Mouse (Mus musculus) CH12.LX (cell line): ENCODE measurements around the gene Il34. TPM values are rescaled to one million over a fixed set of nuclear protein-coding genes. Genes with fewer than 3 reads are reported as not detected.

Experiments used
- DNase-seq: peaks from one replicate; pipeline ENCODE4 v3.0.0-alpha.2; 2013; ENCODE audit errors: extremely low read depth
- H3K27ac ChIP-seq: 2 replicates; pipeline ENCODE4 v1.5.1; 2012; ENCODE audit warnings: low read depth, mild to moderate bottlenecking, control low read depth, moderate library complexity; ENCODE audit not compliant: insufficient read depth
- H3K27me3 ChIP-seq: replicated peaks from 2 replicates; pipeline ENCODE3; 2012; ENCODE audit warnings: inconsistent platforms
- H3K36me3 ChIP-seq, 2 experiments: replicated peaks in 1 of 2; 2 replicates each; pipeline versions ENCODE3 to v1.6.1; 2012; ENCODE audit warnings: inconsistent platforms in 1 of 2, low read length in 1 of 2, mild to moderate bottlenecking in 1 of 2, mixed read lengths in 1 of 2, moderate library complexity in 1 of 2; ENCODE audit not compliant: control insufficient read depth in 1 of 2, insufficient read depth in 1 of 2
- H3K4me1 ChIP-seq, 2 experiments: 2 replicates each; pipeline ENCODE4 v1.6.1; 2012; ENCODE audit warnings: inconsistent platforms in 1 of 2, moderate library complexity in 1 of 2; ENCODE audit not compliant: insufficient read depth in 2 of 2, control insufficient read depth in 1 of 2
- H3K4me2 ChIP-seq: 2 replicates; pipeline ENCODE4 v1.6.1; 2012; ENCODE audit warnings: low read depth, mild to moderate bottlenecking, control low read depth; ENCODE audit not compliant: poor library complexity, insufficient read depth, severe bottlenecking
- H3K4me3 ChIP-seq, 3 experiments: fragments of 150-350 bp in 1 of 3; sonication (generic) in 1 of 3; replicated peaks in 1 of 3; 2 replicates each; pipeline versions ENCODE3 to v1.5.1; 2011 to 2012; ENCODE audit warnings: low read depth in 2 of 3, low read length in 2 of 3, mild to moderate bottlenecking in 2 of 3, moderate library complexity in 2 of 3, control low read depth in 1 of 3, improper control_type of control experiment in 1 of 3, inconsistent platforms in 1 of 3, mixed read lengths in 1 of 3; ENCODE audit not compliant: poor library complexity in 1 of 3
- H3K79me2 ChIP-seq: replicated peaks from 2 replicates; pipeline ENCODE4 v1.6.1; 2012; ENCODE audit warnings: mild to moderate bottlenecking, moderate library complexity; ENCODE audit not compliant: control insufficient read depth, poor library complexity, insufficient read depth, severe bottlenecking; ENCODE audit errors: extremely low read depth
- H3K9ac ChIP-seq: 2 replicates; pipeline ENCODE4 v1.6.1; 2012; ENCODE audit warnings: low read depth, mild to moderate bottlenecking, control low read depth, moderate library complexity; ENCODE audit not compliant: insufficient read depth
- H3K9me3 ChIP-seq: replicated peaks from 2 replicates; pipeline ENCODE3; 2012; ENCODE audit warnings: low read length, inconsistent platforms, mixed read lengths
- EP300 ChIP-seq: IDR thresholded peaks from 2 replicates; pipeline ENCODE4 v1.6.1; 2011; ENCODE audit warnings: low read length, improper control_type of control experiment
- GABPA ChIP-seq: IDR thresholded peaks from 2 replicates; pipeline ENCODE4 v1.6.1; 2012; ENCODE audit warnings: low read depth, low read length, improper control_type of control experiment, inconsistent platforms; ENCODE audit not compliant: insufficient replicate concordance
- IRF4 ChIP-seq: IDR thresholded peaks from 2 replicates; pipeline ENCODE4 v1.6.1; 2014; ENCODE audit warnings: low read depth, mild to moderate bottlenecking, inconsistent platforms, low read length, improper control_type of control experiment
- JUND ChIP-seq: conservative IDR thresholded peaks from 2 replicates; pipeline ENCODE4 v1.6.1; 2011; ENCODE audit warnings: low read depth, low read length, improper control_type of control experiment
- KAT2A ChIP-seq: IDR thresholded peaks from 2 replicates; pipeline ENCODE4 v1.6.1; 2012; ENCODE audit warnings: low read length, improper control_type of control experiment, inconsistent platforms; ENCODE audit not compliant: insufficient replicate concordance
- MAFK ChIP-seq: IDR thresholded peaks from 2 replicates; pipeline ENCODE4 v1.6.1; 2011; ENCODE audit warnings: low read length, improper control_type of control experiment; ENCODE audit not compliant: insufficient replicate concordance
- MEF2A ChIP-seq: IDR thresholded peaks from 2 replicates; pipeline ENCODE4 v1.6.1; 2014; ENCODE audit warnings: low read depth, mild to moderate bottlenecking, inconsistent platforms, low read length, improper control_type of control experiment, borderline replicate concordance
- MYC ChIP-seq: IDR thresholded peaks from 2 replicates; pipeline ENCODE4 v1.6.1; 2011; ENCODE audit warnings: low read depth, mild to moderate bottlenecking, improper control_type of control experiment, low read length
- POLR2AphosphoS2 ChIP-seq: IDR thresholded peaks from 2 replicates; pipeline ENCODE4 v1.6.1; 2011; ENCODE audit warnings: low read depth, low read length, improper control_type of control experiment
- RAD21 ChIP-seq: IDR thresholded peaks from 2 replicates; pipeline ENCODE4 v1.6.1; 2011; ENCODE audit warnings: low read depth, mild to moderate bottlenecking, low read length, improper control_type of control experiment, moderate library complexity
- TBP ChIP-seq: conservative IDR thresholded peaks from 2 replicates; pipeline ENCODE4 v1.6.1; 2011; ENCODE audit warnings: low read depth, low read length, improper control_type of control experiment
- TCF12 ChIP-seq: IDR thresholded peaks from 2 replicates; pipeline ENCODE4 v1.6.1; 2014; ENCODE audit warnings: low read depth, mild to moderate bottlenecking, inconsistent platforms, low read length, improper control_type of control experiment
- ZKSCAN1 ChIP-seq: IDR thresholded peaks from 2 replicates; pipeline ENCODE4 v1.6.1; 2012; ENCODE audit warnings: low read depth, inconsistent platforms, low read length, improper control_type of control experiment, borderline replicate concordance
- ZMIZ1 ChIP-seq: IDR thresholded peaks from 2 replicates; pipeline ENCODE4 v1.6.1; 2012; ENCODE audit warnings: low read depth, mild to moderate bottlenecking, inconsistent platforms, low read length, improper control_type of control experiment
- ZNF384 ChIP-seq: IDR thresholded peaks from 2 replicates; pipeline ENCODE4 v1.6.1; 2012; ENCODE audit warnings: low read depth, low read length, improper control_type of control experiment, inconsistent platforms
- dilution Hi-C: fragments of 300-500 bp; cut with MboI; formaldehyde crosslinking; loops from 2 replicates; pipeline ENCODE4 v1.14.3; 2020; ENCODE audit warnings: low sequenced_read_pairs; ENCODE audit not compliant: extremely low pct_unique_long_range_greater_than_20kb, extremely low pct_ligation_motif_present
- in situ Hi-C: fragments of 300-500 bp; cut with MboI; formaldehyde crosslinking; loops from 3 replicates; pipeline ENCODE4 v1.14.3; 2019; ENCODE audit warnings: low sequenced_read_pairs, low pct_ligation_motif_present, low pct_unique_long_range_greater_than_20kb, mixed read lengths
- polyA plus RNA-seq: library from polyadenylated mRNA; unstranded; fragments of >175 nt; gene quantifications from 2 replicates; pipeline ENCODE4 v1.2.1, GENCODE M21; 2012; ENCODE audit warnings: low read depth; ENCODE audit not compliant: insufficient read length
- total RNA-seq, 2 experiments: library from RNA; depleted of rRNA; stranded (reverse); fragments of 300-350 nt in 1 of 2; fragments of >200 nt in 1 of 2; gene quantifications; 2 replicates each; pipeline ENCODE4 v1.2.3; 2012 to 2014

Il34 gene
- total and polyA plus RNA-seq, 3 experiments: 0.21 TPM; not detected in 2

DNA sequence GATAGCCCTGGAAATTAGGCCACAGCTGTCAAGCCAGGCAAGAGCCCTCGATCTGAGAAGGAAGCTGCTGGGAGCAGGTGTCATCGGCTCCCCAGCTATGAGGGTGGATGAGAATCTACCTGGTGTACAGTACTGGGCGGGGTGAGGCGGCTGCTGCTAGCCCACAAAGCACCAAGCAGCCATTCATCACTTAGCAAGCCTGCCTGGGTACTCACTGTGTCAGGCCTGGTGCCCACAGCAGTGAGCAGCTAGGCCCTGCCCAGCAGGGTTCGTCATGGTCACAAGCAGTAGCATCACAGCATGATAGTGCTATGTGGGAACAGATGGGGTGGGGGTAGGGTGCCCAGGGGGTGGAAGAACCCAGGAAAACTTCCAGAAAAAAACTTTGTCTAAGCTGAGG is 110.3 kb downstream of the Il34 start:
- Histone ChIP-seq H3K79me2 (no peaks in the 10 kb centered on the region), H3K9me3 (no peaks in the 10 kb centered on the region), H3K4me1 (peaks cover 0 to 3% of the 10 kb centered on the region in 2 experiments; a peak in 2 of 4 replicates), H3K4me3 (no peak overlapping the region), H3K9ac (no peak overlapping the region), H3K4me2 (no peak overlapping the region), H3K27me3 (no peaks in the 10 kb centered on the region), H3K36me3 (peaks cover 44 to 92% of the 10 kb centered on the region in 2 experiments), H3K27ac (no peak overlapping the region)
- dilution Hi-C loops (no loop called here), in situ Hi-C loops (no loop called here)
- TF ChIP-seq IRF4 (no peak), TCF12 (no peak), JUND (no peak), ZMIZ1 (no peak), RAD21 (no peak)
- DNase-seq: no peak

DNA sequence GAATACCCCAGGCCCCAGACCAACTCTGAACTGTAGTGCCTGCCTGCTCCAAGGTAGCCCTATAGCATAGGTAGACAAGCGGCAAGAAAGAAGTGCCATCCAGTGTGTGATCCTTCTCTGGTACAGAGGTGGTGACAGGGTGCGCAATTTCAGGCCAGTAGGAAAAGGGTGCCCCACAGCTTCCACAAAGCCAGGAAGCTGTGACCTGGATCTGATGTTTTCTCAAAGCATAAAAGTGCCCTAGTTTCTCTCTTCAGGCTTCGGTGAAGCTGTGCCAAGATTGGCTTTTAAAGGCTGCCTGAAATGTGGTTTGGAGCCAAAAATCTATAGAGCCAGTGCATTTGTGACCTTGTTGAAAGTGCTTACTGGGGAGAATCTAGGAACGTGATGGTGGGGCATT is 110.9 kb downstream of the Il34 start:
- no peaks in the 10 kb centered on the region for H3K79me2 ChIP-seq
- H3K9me3 ChIP-seq: no peaks in the 10 kb centered on the region
- H3K9ac ChIP-seq: no peak overlapping the region
- H3K4me2 ChIP-seq: no peak overlapping the region
- no peak for DNase-seq
- no peak overlapping the region for H3K4me3 ChIP-seq
- peaks cover 41 to 92% of the 10 kb centered on the region in 2 experiments for H3K36me3 ChIP-seq
- H3K27ac ChIP-seq: no peak overlapping the region
- TF ChIP-seq IRF4 (no peak), MEF2A (no peak), TBP (no peak), GABPA (no peak), EP300 (no peak), MYC (no peak), MAFK (no peak)
- dilution Hi-C loops (no loop called here), in situ Hi-C loops (no loop called here)
- no peaks in the 10 kb centered on the region for H3K4me1 ChIP-seq
- no peaks in the 10 kb centered on the region for H3K27me3 ChIP-seq

GRCm38 (mm10) chr8:110694226-110694625 is 111.5 kb downstream of the Il34 start:
- no peak overlapping the region for H3K4me2 ChIP-seq
- peaks cover 45 to 91% of the 10 kb centered on the region in 2 experiments for H3K36me3 ChIP-seq
- DNase-seq: no peak
- H3K27me3 ChIP-seq: no peaks in the 10 kb centered on the region
- H3K4me1 ChIP-seq: no peaks in the 10 kb centered on the region
- H3K27ac ChIP-seq: no peak overlapping the region
- in situ Hi-C loops: no loop called here
- H3K4me3 ChIP-seq: no peak overlapping the region
- no peaks in the 10 kb centered on the region for H3K79me2 ChIP-seq
- TF ChIP-seq MAFK (no peak), TBP (no peak), KAT2A (no peak), TCF12 (no peak), ZKSCAN1 (no peak), POLR2AphosphoS2 (no peak), ZNF384 (no peak), RAD21 (no peak), MEF2A (no peak)
- TF ChIP-seq, all 38 proteins: peak for 0
- H3K9me3 ChIP-seq: no peaks in the 10 kb centered on the region
- H3K9ac ChIP-seq: no peak overlapping the region
- dilution Hi-C loops: no loop called here
